Mouse (Mus musculus) left cerebral cortex, adult 9 months (tissue): Measurements from ENCODE around the gene Gm21173.
"Not testable (repeated sequence)": the region's sequence is repeated elsewhere in the genome, so short reads cannot be mapped to it uniquely, and the experiment has no call there.

Source experiments
- DNase-seq, 2 experiments: peaks; one replicate each; pipeline ENCODE4 v3.0.0; 2022; ENCODE audit warnings: low spot score in 2 of 2

Gm21173 gene

DNA sequence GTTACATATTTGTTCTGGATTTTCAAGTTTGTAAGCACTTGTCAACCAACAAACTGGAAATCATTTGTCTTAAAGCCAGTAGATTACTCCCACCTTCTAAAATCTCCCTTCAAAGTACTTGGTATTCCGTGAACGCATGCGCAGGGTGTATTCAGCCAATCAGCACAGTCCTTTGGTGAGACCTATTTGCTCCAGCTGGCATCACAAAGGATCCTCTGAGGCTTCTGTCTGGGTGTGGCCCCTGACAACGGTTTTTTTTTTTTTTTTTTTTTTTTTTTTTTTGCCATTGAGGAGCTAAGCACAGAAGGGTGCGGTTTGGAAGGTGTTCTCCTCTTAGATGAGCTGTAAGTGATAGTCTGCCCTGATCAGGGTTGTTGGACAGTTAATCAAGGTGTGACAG, at the start of gene Gm21173:
Gene Gm21173 (plus strand): TSS at position 301 of the 400 bp plus-strand sequence.
- DNase-seq = not testable (repeated sequence)
